Mouse (Mus musculus): ENCODE data around the gene Tmem150b. TPM values are rescaled to one million over a fixed set of nuclear protein-coding genes. Genes with fewer than 3 reads are reported as not detected.

The Tmem150b gene
- polyA plus RNA-seq, 1 experiment = 7.2 TPM

GRCm38 (mm10) chr7:4668506-4668905, 56.5 kb downstream of the Tmem150b start:
- no peaks in the 10 kb centered on the region; the same call in 1 of the 2 replicates for H3K4me1 ChIP-seq (ENCODE audit: control insufficient read depth, insufficient read depth, low read length)
- H3K27ac ChIP-seq (ENCODE audit: control insufficient read depth, insufficient read depth, low read depth, low read length, poor library complexity) = no peak overlapping the region
- 89% methylated on average over 8 of the region's 8 CpGs for WGBS
- TF ChIP-seq POLR2A (IDR thresholded peaks at IDR 0.05; ENCODE audit: borderline replicate concordance, control insufficient read depth, low read depth, low read length) (no peak), CTCF (IDR thresholded peaks at IDR 0.05; ENCODE audit: control insufficient read depth, insufficient read depth, low read length) (no peak)
- no peak overlapping the region for H3K4me3 ChIP-seq (replicated peaks; ENCODE audit: control insufficient read depth, low read depth, low read length)

GRCm38 (mm10) chr7:4666871-4667270, 58.2 kb downstream of the Tmem150b start:
- no peak for TF ChIP-seq POLR2A (IDR thresholded peaks at IDR 0.05; ENCODE audit: borderline replicate concordance, control insufficient read depth, low read depth, low read length)
- no peak for TF ChIP-seq CTCF (IDR thresholded peaks at IDR 0.05; ENCODE audit: control insufficient read depth, insufficient read depth, low read length)
- 89% methylated on average over 5 of the region's 5 CpGs for WGBS
- Histone ChIP-seq H3K4me1 (ENCODE audit: control insufficient read depth, insufficient read depth, low read length) (no peaks in the 10 kb centered on the region; the same call in 1 of the 2 replicates), H3K27ac (ENCODE audit: control insufficient read depth, insufficient read depth, low read depth, low read length, poor library complexity) (no peak overlapping the region), H3K4me3 (replicated peaks; ENCODE audit: control insufficient read depth, low read depth, low read length) (no peak overlapping the region)

- no peak overlapping the region for H3K4me3 ChIP-seq (replicated peaks; ENCODE audit: control insufficient read depth, low read depth, low read length)
- TF ChIP-seq CTCF (IDR thresholded peaks at IDR 0.05; ENCODE audit: control insufficient read depth, insufficient read depth, low read length) = no peak
- no peak for TF ChIP-seq POLR2A (IDR thresholded peaks at IDR 0.05; ENCODE audit: borderline replicate concordance, control insufficient read depth, low read depth, low read length)
- WGBS = 42% methylated on average over 2 of the region's 2 CpGs
- no peaks in the 10 kb centered on the region for H3K4me1 ChIP-seq (ENCODE audit: control insufficient read depth, insufficient read depth, low read length)
- no peak overlapping the region for H3K27ac ChIP-seq (ENCODE audit: control insufficient read depth, insufficient read depth, low read depth, low read length, poor library complexity)
Observed at GRCm38 (mm10) chr7:4663742-4664141, 61.3 kb downstream of the Tmem150b start.

- Histone ChIP-seq H3K4me1 (ENCODE audit: control insufficient read depth, insufficient read depth, low read length) (no peaks in the 10 kb centered on the region), H3K4me3 (replicated peaks; ENCODE audit: control insufficient read depth, low read depth, low read length) (no peak overlapping the region), H3K27ac (ENCODE audit: control insufficient read depth, insufficient read depth, low read depth, low read length, poor library complexity) (no peak overlapping the region)
- TF ChIP-seq POLR2A (IDR thresholded peaks at IDR 0.05; ENCODE audit: borderline replicate concordance, control insufficient read depth, low read depth, low read length) (no peak), CTCF (IDR thresholded peaks at IDR 0.05; ENCODE audit: control insufficient read depth, insufficient read depth, low read length) (no peak)
- 81% methylated on average over 8 of the region's 8 CpGs for WGBS
Observed at GRCm38 (mm10) chr7:4663179-4663578, 61.9 kb downstream of the Tmem150b start.

GRCm38 (mm10) chr7:4659911-4660443, 65.1 kb downstream of the Tmem150b start:
- Histone ChIP-seq H3K4me3 (replicated peaks; ENCODE audit: control insufficient read depth, low read depth, low read length) (no peak overlapping the region), H3K27ac (ENCODE audit: control insufficient read depth, insufficient read depth, low read depth, low read length, poor library complexity) (no peak overlapping the region), H3K4me1 (ENCODE audit: control insufficient read depth, insufficient read depth, low read length) (peaks cover 1% of the 10 kb centered on the region)
- 75% methylated on average over 3 of the region's 3 CpGs for WGBS
- TF ChIP-seq CTCF (IDR thresholded peaks at IDR 0.05; ENCODE audit: control insufficient read depth, insufficient read depth, low read length) = no peak
- TF ChIP-seq POLR2A (IDR thresholded peaks at IDR 0.05; ENCODE audit: borderline replicate concordance, control insufficient read depth, low read depth, low read length) = no peak

GRCm38 (mm10) chr7:4658912-4659551, 66.0 kb downstream of the Tmem150b start, which contains the start of gene Ppp6r1:
Ppp6r1 (minus strand) TSS chr7:4659019.
- TF ChIP-seq POLR2A (IDR thresholded peaks at IDR 0.05; ENCODE audit: borderline replicate concordance, control insufficient read depth, low read depth, low read length) (peak; percentile 96), CTCF (IDR thresholded peaks at IDR 0.05; ENCODE audit: control insufficient read depth, insufficient read depth, low read length) (peak; percentile 52)
- peak within 1 kb of the TSS; percentile 94 for H3K4me3 ChIP-seq (replicated peaks; ENCODE audit: control insufficient read depth, low read depth, low read length)
- under 1% methylated on average over 54 of the region's 54 CpGs for WGBS
- peaks cover 4% of the 10 kb centered on the region for H3K4me1 ChIP-seq (ENCODE audit: control insufficient read depth, insufficient read depth, low read length)
- H3K27ac ChIP-seq (ENCODE audit: control insufficient read depth, insufficient read depth, low read depth, low read length, poor library complexity) = peak within 1 kb of the TSS; percentile 93

- Histone ChIP-seq H3K4me3 (replicated peaks; ENCODE audit: control insufficient read depth, low read depth, low read length) (peak overlapping the region; percentile 94), H3K27ac (ENCODE audit: control insufficient read depth, insufficient read depth, low read depth, low read length, poor library complexity) (peak overlapping the region; percentile 93), H3K4me1 (ENCODE audit: control insufficient read depth, insufficient read depth, low read length) (peaks cover 6% of the 10 kb centered on the region)
- no peak for TF ChIP-seq POLR2A (IDR thresholded peaks at IDR 0.05; ENCODE audit: borderline replicate concordance, control insufficient read depth, low read depth, low read length)
- TF ChIP-seq CTCF (IDR thresholded peaks at IDR 0.05; ENCODE audit: control insufficient read depth, insufficient read depth, low read length) = no peak
- under 1% methylated on average over 71 of the region's 78 CpGs for WGBS
Observed at GRCm38 (mm10) chr7:4658128-4658907, 66.7 kb downstream of the Tmem150b start.

GRCm38 (mm10) chr7:4657521-4658127, 67.4 kb downstream of the Tmem150b start:
- H3K4me3 ChIP-seq (replicated peaks; ENCODE audit: control insufficient read depth, low read depth, low read length) = peak overlapping the region; percentile 86
- H3K27ac ChIP-seq (ENCODE audit: control insufficient read depth, insufficient read depth, low read depth, low read length, poor library complexity) = peak overlapping the region; percentile 93
- TF ChIP-seq CTCF (IDR thresholded peaks at IDR 0.05; ENCODE audit: control insufficient read depth, insufficient read depth, low read length) (no peak), POLR2A (IDR thresholded peaks at IDR 0.05; ENCODE audit: borderline replicate concordance, control insufficient read depth, low read depth, low read length) (0 out of 2 replicates have a peak, but pooled peaks have one; percentile 10)
- 3% methylated on average over 9 of the region's 9 CpGs for WGBS
- peaks cover 7% of the 10 kb centered on the region for H3K4me1 ChIP-seq (ENCODE audit: control insufficient read depth, insufficient read depth, low read length)

Other genes with a start within 250 kb of the Tmem150b start
- gene Ppp1r12c, start 223.6 kb downstream of the Tmem150b start, polyA plus RNA-seq (2011; ENCODE audit: insufficient read depth, insufficient read length, low replicate concordance, missing spikeins) = 163 and 340 TPM in 2 replicates
- 7.4 and 30.5 TPM in 2 replicates for gene Tnnt1, start 208.9 kb downstream of the Tmem150b start, polyA plus RNA-seq (2011; ENCODE audit: insufficient read depth, insufficient read length, low replicate concordance, missing spikeins)
- 4.9 and 25.9 TPM in 2 replicates for gene Tnni3, start 201.0 kb downstream of the Tmem150b start, polyA plus RNA-seq (2011; ENCODE audit: insufficient read depth, insufficient read length, low replicate concordance, missing spikeins)
- gene Dnaaf3, start 192.8 kb downstream of the Tmem150b start, polyA plus RNA-seq (2011; ENCODE audit: insufficient read depth, insufficient read length, low replicate concordance, missing spikeins) = 1.2 and 2.2 TPM in 2 replicates
- 0.74 TPM in 1 of 2 replicates, not detected in the other for gene Syt5, start 177.7 kb downstream of the Tmem150b start, polyA plus RNA-seq (2011; ENCODE audit: insufficient read depth, insufficient read length, low replicate concordance, missing spikeins)
- gene Ptprh, start 121.2 kb downstream of the Tmem150b start, polyA plus RNA-seq (2011; ENCODE audit: insufficient read depth, insufficient read length, low replicate concordance, missing spikeins) = not detected in 2 replicates
- gene Tmem86b, start 93.8 kb downstream of the Tmem150b start, polyA plus RNA-seq (2011; ENCODE audit: insufficient read depth, insufficient read length, low replicate concordance, missing spikeins) = 36.2 and 42.5 TPM in 2 replicates
- gene Ppp6r1, start 66.2 kb downstream of the Tmem150b start, polyA plus RNA-seq (2011; ENCODE audit: insufficient read depth, insufficient read length, low replicate concordance, missing spikeins) = 53.3 and 89.0 TPM in 2 replicates
- 11.7 and 19.8 TPM in 2 replicates for gene Hspbp1, start 40.2 kb downstream of the Tmem150b start, polyA plus RNA-seq (2011; ENCODE audit: insufficient read depth, insufficient read length, low replicate concordance, missing spikeins)
- 3.7 TPM in 1 of 2 replicates, not detected in the other for gene Brsk1, start 34.6 kb downstream of the Tmem150b start, polyA plus RNA-seq (2011; ENCODE audit: insufficient read depth, insufficient read length, low replicate concordance, missing spikeins)
- 98.4 and 144 TPM in 2 replicates for gene Kmt5c, start 14.9 kb upstream of the Tmem150b start, polyA plus RNA-seq (2011; ENCODE audit: insufficient read depth, insufficient read length, low replicate concordance, missing spikeins)
- 169 and 179 TPM in 2 replicates for gene Cox6b2, start 27.8 kb upstream of the Tmem150b start, polyA plus RNA-seq (2011; ENCODE audit: insufficient read depth, insufficient read length, low replicate concordance, missing spikeins)
- not detected in 2 replicates for gene Fam71e2, start 46.1 kb upstream of the Tmem150b start, polyA plus RNA-seq (2011; ENCODE audit: insufficient read depth, insufficient read length, low replicate concordance, missing spikeins)
- not detected in 2 replicates for gene Il11, start 57.6 kb upstream of the Tmem150b start, polyA plus RNA-seq (2011; ENCODE audit: insufficient read depth, insufficient read length, low replicate concordance, missing spikeins)
- gene Tmem190, start 57.7 kb upstream of the Tmem150b start, polyA plus RNA-seq (2011; ENCODE audit: insufficient read depth, insufficient read length, low replicate concordance, missing spikeins) = not detected in 2 replicates
- 3.9 and 12.0 TPM in 2 replicates for gene Tmem238, start 64.4 kb upstream of the Tmem150b start, polyA plus RNA-seq (2011; ENCODE audit: insufficient read depth, insufficient read length, low replicate concordance, missing spikeins)
- gene Rpl28, start 67.6 kb upstream of the Tmem150b start, polyA plus RNA-seq (2011; ENCODE audit: insufficient read depth, insufficient read length, low replicate concordance, missing spikeins) = 441 and 887 TPM in 2 replicates
- 367 and 488 TPM in 2 replicates for gene Ube2s, start 87.3 kb upstream of the Tmem150b start, polyA plus RNA-seq (2011; ENCODE audit: insufficient read depth, insufficient read length, low replicate concordance, missing spikeins)
- 0.25 and 0.67 TPM in 2 replicates for gene Shisa7, start 119.4 kb upstream of the Tmem150b start, polyA plus RNA-seq (2011; ENCODE audit: insufficient read depth, insufficient read length, low replicate concordance, missing spikeins)
- gene Isoc2b, start 145.0 kb upstream of the Tmem150b start, polyA plus RNA-seq (2011; ENCODE audit: insufficient read depth, insufficient read length, low replicate concordance, missing spikeins) = 3.9 and 12.4 TPM in 2 replicates
- 10.7 and 21.3 TPM in 2 replicates for gene Isoc2a, start 151.9 kb upstream of the Tmem150b start, polyA plus RNA-seq (2011; ENCODE audit: insufficient read depth, insufficient read length, low replicate concordance, missing spikeins)
- not detected in 2 replicates for gene Gm36210, start 181.3 kb upstream of the Tmem150b start, polyA plus RNA-seq (2011; ENCODE audit: insufficient read depth, insufficient read length, low replicate concordance, missing spikeins)
- gene Zfp628, start 190.0 kb upstream of the Tmem150b start, polyA plus RNA-seq (2011; ENCODE audit: insufficient read depth, insufficient read length, low replicate concordance, missing spikeins) = 7.6 and 10.6 TPM in 2 replicates
- 1.4 and 2.8 TPM in 2 replicates for gene Nat14, start 196.8 kb upstream of the Tmem150b start, polyA plus RNA-seq (2011; ENCODE audit: insufficient read depth, insufficient read length, low replicate concordance, missing spikeins)
- 0.70 and 1.5 TPM in 2 replicates for gene Ssc5d, start 200.5 kb upstream of the Tmem150b start, polyA plus RNA-seq (2011; ENCODE audit: insufficient read depth, insufficient read length, low replicate concordance, missing spikeins)
- gene Sbk2, start 239.2 kb upstream of the Tmem150b start, polyA plus RNA-seq (2011; ENCODE audit: insufficient read depth, insufficient read length, low replicate concordance, missing spikeins) = not detected in 2 replicates
- gene Sbk3, start 245.9 kb upstream of the Tmem150b start, polyA plus RNA-seq (2011; ENCODE audit: insufficient read depth, insufficient read length, low replicate concordance, missing spikeins) = not detected in 2 replicates

Measured in bone marrow, adult 2 months (tissue).